Mouse (Mus musculus) liver, adult 2 months (tissue): ENCODE data around the gene Vwa5b1. TPM values are rescaled to one million over a fixed set of nuclear protein-coding genes. Genes with fewer than 3 reads are reported as not detected.

ENCODE experiments used
- DNase-seq: peaks from one replicate; pipeline ENCODE4 v3.0.0-alpha.2; 2011; ENCODE audit warnings: low read depth, low spot score; ENCODE audit errors: extremely low read depth
- H3K27ac ChIP-seq: fragments of 200-500 bp; replicated peaks from 2 replicates; pipeline ENCODE4 v1.5.1; 2012; ENCODE audit warnings: low read depth, mild to moderate bottlenecking, control low read depth, inconsistent platforms, low read length; ENCODE audit not compliant: insufficient read depth
- H3K27me3 ChIP-seq: fragments of 200-500 bp; 2 replicates; pipeline ENCODE4 v1.6.1; 2012; ENCODE audit warnings: mild to moderate bottlenecking, moderate library complexity, low read length, inconsistent platforms; ENCODE audit not compliant: control insufficient read depth, insufficient read depth
- H3K36me3 ChIP-seq: fragments of 200-500 bp; 2 replicates; pipeline ENCODE4 v1.6.1; 2012; ENCODE audit warnings: low read length, inconsistent platforms; ENCODE audit not compliant: control insufficient read depth, insufficient read depth
- H3K4me1 ChIP-seq: fragments of 200-500 bp; 2 replicates; pipeline ENCODE4 v1.6.1; 2011; ENCODE audit warnings: low read length; ENCODE audit not compliant: control insufficient read depth, insufficient read depth
- H3K4me3 ChIP-seq: fragments of 200-500 bp; 2 replicates; pipeline ENCODE4 v1.5.1; 2011; ENCODE audit warnings: low read depth, mild to moderate bottlenecking, control low read depth, low read length, moderate library complexity; ENCODE audit not compliant: insufficient read depth
- H3K79me2 ChIP-seq: fragments of 200-500 bp; 2 replicates; pipeline ENCODE4 v1.6.1; 2012; ENCODE audit warnings: inconsistent platforms, mild to moderate bottlenecking, low read length, moderate library complexity; ENCODE audit not compliant: control insufficient read depth, insufficient read depth
- H3K9ac ChIP-seq: fragments of 200-500 bp; 2 replicates; pipeline ENCODE4 v1.6.1; 2012; ENCODE audit warnings: low read depth, mild to moderate bottlenecking, control low read depth, inconsistent platforms, low read length
- CTCF ChIP-seq: fragments of 200-500 bp; IDR thresholded peaks from 2 replicates; pipeline ENCODE4 v1.5.1; 2011; ENCODE audit warnings: low read depth, low read length, control low read depth
- POLR2A ChIP-seq: fragments of 200-500 bp; IDR thresholded peaks from 2 replicates; pipeline ENCODE4 v1.6.1; 2011; ENCODE audit warnings: low read length, control low read depth; ENCODE audit not compliant: insufficient read depth; ENCODE audit errors: extremely low read depth
- WGBS: fragments of 180-500 bp; shearing (Covaris S2); methylation state at CpG from one replicate; pipeline ENCODE4 v1.1.7; 2018; 5-methylcytosine and 5-hydroxymethylcytosine counted together
- polyA plus RNA-seq: library from polyadenylated mRNA; depleted of rRNA; stranded (reverse); fragments of >200 nt; gene quantifications from 2 replicates; pipeline ENCODE4 v1.2.3, GENCODE M21; 2012; rRNA removed
- total RNA-seq: library from RNA; depleted of rRNA; stranded (reverse); fragments of >200 nt; gene quantifications from 2 replicates; pipeline ENCODE4 v1.2.3, GENCODE M21; 2014; rRNA removed

Gene Vwa5b1
- total RNA-seq: not detected in 2 replicates
- polyA plus RNA-seq: not detected in 2 replicates

DNA sequence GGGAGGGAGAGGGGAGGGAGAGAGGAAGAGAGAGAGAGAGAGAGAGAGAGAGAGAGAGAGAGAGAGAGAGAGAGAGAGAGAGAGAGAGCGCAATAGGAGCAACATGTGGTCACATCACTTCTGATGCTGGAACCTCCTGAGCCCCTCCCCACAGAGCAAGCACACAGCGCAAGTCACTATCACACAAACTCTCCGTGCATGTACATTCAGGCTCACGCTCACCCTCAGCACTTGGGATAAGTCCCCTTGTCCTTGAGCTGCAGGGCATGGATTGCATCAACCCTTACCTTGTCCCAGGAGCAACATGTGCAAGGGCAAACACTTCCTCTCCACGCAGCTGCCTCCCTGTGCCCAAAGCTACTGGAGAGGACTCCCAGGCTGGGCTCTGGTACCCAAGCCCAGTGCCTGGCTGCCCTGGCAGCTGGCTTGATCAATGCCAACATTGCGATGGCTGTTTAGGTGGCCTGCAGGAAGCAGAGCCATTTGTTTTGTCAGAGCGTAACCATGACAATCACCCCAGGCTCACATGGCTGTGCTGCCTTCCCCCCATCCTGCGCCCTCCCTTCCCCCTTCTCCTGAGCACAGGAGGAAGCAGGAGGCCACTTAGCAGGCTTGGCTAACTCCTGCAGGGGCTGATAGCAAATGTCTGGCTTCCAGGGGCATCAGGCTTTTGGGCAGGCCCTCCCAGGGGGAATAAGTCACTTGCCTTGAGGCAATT lies at the start of gene Vwa5b1:
Gene Vwa5b1, minus strand, starts transcription at position 457 of the 718 bp plus-strand sequence.
- Histone ChIP-seq H3K27me3 (no peaks in the 10 kb centered on the region), H3K4me3 (no peak within 1 kb of the TSS), H3K4me1 (no peaks in the 10 kb centered on the region), H3K36me3 (no peaks in the 10 kb centered on the region), H3K9ac (no peak within 1 kb of the TSS), H3K27ac (no peak within 1 kb of the TSS), H3K79me2 (no peaks in the 10 kb centered on the region)
- TF ChIP-seq CTCF (no peak), POLR2A (no peak)
- DNase-seq: no peak
- WGBS: 15% methylated on average over 8 of the region's 8 CpGs

DNA sequence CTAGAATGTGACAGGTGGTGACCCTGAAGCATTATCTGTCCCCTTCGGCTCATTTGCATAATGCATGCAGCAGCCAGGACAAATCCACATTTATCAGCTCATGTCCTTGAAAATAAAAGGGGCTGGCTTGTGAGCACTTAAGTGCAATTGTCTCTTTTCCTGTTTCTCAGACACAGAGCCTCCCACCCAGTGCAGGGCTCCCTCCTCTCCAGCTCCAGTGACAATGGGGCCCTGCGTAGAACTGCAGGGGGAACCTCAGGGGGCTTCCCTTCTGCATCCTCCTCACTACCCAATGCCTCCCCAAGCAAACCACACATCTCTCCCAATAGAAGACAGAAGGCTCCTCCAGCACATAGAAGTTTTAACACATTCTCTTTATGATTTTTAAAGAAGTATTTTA lies 47.1 kb upstream of the Vwa5b1 start:
- Histone ChIP-seq H3K4me1 (no peaks in the 10 kb centered on the region; the same call in 1 of the 2 replicates), H3K27me3 (peaks cover 3% of the 10 kb centered on the region; the same call in 1 of the 2 replicates), H3K27ac (no peak overlapping the region), H3K36me3 (no peaks in the 10 kb centered on the region), H3K4me3 (no peak overlapping the region), H3K79me2 (no peaks in the 10 kb centered on the region), H3K9ac (no peak overlapping the region)
- no peak for DNase-seq
- WGBS: 65% methylated on average over 2 of the region's 2 CpGs
- TF ChIP-seq CTCF (no peak), POLR2A (no peak)

DNA sequence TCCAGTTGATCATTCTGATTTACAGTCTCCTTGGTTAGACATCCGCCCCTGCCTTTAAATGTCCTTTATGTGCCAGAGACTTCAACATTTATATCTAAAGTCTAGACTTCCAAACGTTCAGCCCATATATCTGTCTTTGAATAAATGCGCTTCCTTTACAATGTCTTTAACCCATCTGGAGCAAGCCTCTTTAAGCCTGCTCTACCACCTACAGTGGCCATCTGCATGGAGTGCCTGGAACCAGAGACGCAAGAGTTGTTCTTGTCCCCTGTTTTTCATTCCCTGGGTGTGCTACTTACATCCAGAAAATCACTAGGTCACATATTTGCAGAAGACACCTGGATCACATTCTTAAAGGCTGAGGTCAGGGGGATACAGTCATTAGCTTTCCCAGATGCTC lies 44.4 kb upstream of the Vwa5b1 start:
- TF ChIP-seq CTCF: no peak
- TF ChIP-seq POLR2A: no peak
- Histone ChIP-seq H3K27me3 (0 out of 2 replicates have a peak, but pooled peaks cover 3% of the 10 kb centered on the region), H3K27ac (no peak overlapping the region), H3K79me2 (no peaks in the 10 kb centered on the region), H3K9ac (no peak overlapping the region), H3K4me1 (no peaks in the 10 kb centered on the region; the same call in 1 of the 2 replicates), H3K4me3 (no peak overlapping the region), H3K36me3 (no peaks in the 10 kb centered on the region)
- 72% methylated on average over 4 of the region's 4 CpGs for WGBS
- DNase-seq: no peak

DNA sequence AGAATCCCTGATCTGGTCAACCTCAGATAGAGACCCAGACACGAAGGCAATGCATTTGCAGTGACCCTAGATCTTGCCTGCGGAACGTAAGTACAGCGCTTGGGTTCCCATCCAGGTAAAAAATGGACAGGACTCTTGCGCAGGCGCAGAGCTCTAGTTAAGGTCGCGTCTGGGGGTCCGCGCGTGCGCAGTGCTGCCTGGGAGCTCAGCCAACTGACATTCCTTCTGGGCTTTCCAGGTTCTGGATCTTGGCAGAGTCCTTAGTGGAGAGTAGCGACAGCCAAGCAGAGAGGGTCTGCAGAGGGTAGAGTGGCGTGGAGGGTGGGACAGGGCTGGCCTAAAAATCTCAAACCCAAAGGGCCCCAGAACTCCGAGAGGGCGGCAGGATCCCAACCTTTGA lies 41.9 kb upstream of the Vwa5b1 start:
- Histone ChIP-seq H3K4me3 (no peak overlapping the region), H3K27me3 (no peaks in the 10 kb centered on the region), H3K27ac (no peak overlapping the region), H3K9ac (no peak overlapping the region), H3K79me2 (no peaks in the 10 kb centered on the region), H3K36me3 (no peaks in the 10 kb centered on the region), H3K4me1 (no peaks in the 10 kb centered on the region; the same call in 1 of the 2 replicates)
- no peak for TF ChIP-seq CTCF
- TF ChIP-seq POLR2A: no peak
- whole genome bisulfite sequencing: 20% methylated on average over 16 of the region's 16 CpGs
- DNase-seq: no peak

DNA sequence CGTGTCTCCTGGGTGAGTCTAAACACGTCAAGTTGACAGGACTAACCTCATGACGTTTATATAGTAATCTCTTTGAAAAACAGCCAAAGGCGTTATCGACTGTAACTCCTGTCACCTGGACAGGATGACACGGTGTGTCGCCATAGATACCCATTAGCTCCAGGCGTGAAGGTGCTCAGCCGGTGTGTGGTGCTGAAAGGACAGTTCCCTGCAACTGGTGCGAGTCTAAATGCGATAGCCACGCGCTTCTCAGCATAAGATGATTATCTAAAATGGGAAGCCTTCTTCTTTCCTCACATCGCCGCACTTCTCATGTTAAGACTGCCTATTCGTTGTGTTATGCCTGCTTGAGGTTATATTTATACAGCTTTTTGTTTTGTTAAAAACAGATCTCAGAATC lies 40.8 kb upstream of the Vwa5b1 start:
- Histone ChIP-seq H3K9ac (no peak overlapping the region), H3K79me2 (no peaks in the 10 kb centered on the region), H3K4me3 (no peak overlapping the region), H3K4me1 (no peaks in the 10 kb centered on the region; the same call in 1 of the 2 replicates), H3K36me3 (no peaks in the 10 kb centered on the region), H3K27ac (no peak overlapping the region), H3K27me3 (no peaks in the 10 kb centered on the region)
- WGBS: 12% methylated on average over 16 of the region's 16 CpGs
- no peak for DNase-seq
- TF ChIP-seq POLR2A: no peak
- no peak for TF ChIP-seq CTCF

DNA sequence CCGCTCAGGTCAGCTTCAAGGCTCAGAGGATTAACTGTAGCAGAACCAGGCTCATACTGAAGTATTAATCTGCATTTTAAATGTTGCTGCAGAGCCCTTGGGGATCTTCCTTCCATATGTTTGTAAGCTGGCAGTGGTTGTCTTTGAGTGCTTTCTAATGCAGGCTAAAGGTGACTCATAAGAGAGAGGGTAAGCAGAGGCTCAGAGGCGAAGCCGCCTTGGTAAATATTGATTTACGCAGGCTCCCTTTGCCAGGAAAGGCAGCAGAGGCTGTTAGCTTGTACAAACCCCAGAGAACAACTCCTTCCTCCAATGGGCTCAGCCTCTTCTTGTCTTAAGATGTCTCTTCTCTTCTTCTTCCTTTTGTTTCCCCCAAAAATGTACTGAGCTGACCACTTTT lies 36.5 kb upstream of the Vwa5b1 start:
- Histone ChIP-seq H3K27ac (no peak overlapping the region), H3K36me3 (no peaks in the 10 kb centered on the region), H3K4me1 (no peaks in the 10 kb centered on the region), H3K27me3 (no peaks in the 10 kb centered on the region), H3K79me2 (no peaks in the 10 kb centered on the region), H3K4me3 (no peak overlapping the region), H3K9ac (no peak overlapping the region)
- WGBS: 33% methylated on average over 4 of the region's 4 CpGs
- no peak for DNase-seq
- no peak for TF ChIP-seq CTCF
- no peak for TF ChIP-seq POLR2A
